Mouse (Mus musculus) heart, embryonic 10.5 days (tissue): ENCODE data around the gene Clhc1. TPM values are rescaled to one million over a fixed set of nuclear protein-coding genes. Genes with fewer than 3 reads are reported as not detected.

ENCODE experiments used
- polyA plus RNA-seq: library from polyadenylated mRNA; unstranded; fragments of >200 nt; fragmentation: Nextera tagmentation; extraction: Ambion mirVana; gene quantifications from 2 replicates; pipeline ENCODE4 v1.2.1, GENCODE M21; 2016

Clhc1 gene
- polyA plus RNA-seq, 1 experiment from 2014 or later: 0.18 TPM

Other genes starting within 250 kb of the Clhc1 start
- 25.6 and 32.3 TPM in 2 replicates for gene Ccdc88a, start 174.3 kb upstream of the Clhc1 start, polyA plus RNA-seq
- 21.7 and 26.0 TPM in 2 replicates for gene Prorsd1, start 32.9 kb upstream of the Clhc1 start, polyA plus RNA-seq
- gene Mtif2, start 21.5 kb upstream of the Clhc1 start, polyA plus RNA-seq: 43.2 and 45.5 TPM in 2 replicates
- gene Rps27a, start 159 bp downstream of the Clhc1 start, polyA plus RNA-seq: 784 and 841 TPM in 2 replicates
- gene Rtn4, start 145.0 kb downstream of the Clhc1 start, polyA plus RNA-seq: 52.6 and 76.8 TPM in 2 replicates